Mouse (Mus musculus) myocyte (in vitro differentiated cells): ENCODE measurements around the gene Ablim2.

Experiments
- POLR2A ChIP-seq: IDR thresholded peaks from one replicate; pipeline ENCODE4 v1.6.1; 2011; ENCODE audit warnings: low read depth, mild to moderate bottlenecking, control low read depth, moderate library complexity; ENCODE audit not compliant: insufficient read length
- USF1 ChIP-seq: IDR thresholded peaks from one replicate; pipeline ENCODE4 v1.6.1; 2011; ENCODE audit warnings: low read depth, mild to moderate bottlenecking, control low read depth, moderate library complexity

DNA sequence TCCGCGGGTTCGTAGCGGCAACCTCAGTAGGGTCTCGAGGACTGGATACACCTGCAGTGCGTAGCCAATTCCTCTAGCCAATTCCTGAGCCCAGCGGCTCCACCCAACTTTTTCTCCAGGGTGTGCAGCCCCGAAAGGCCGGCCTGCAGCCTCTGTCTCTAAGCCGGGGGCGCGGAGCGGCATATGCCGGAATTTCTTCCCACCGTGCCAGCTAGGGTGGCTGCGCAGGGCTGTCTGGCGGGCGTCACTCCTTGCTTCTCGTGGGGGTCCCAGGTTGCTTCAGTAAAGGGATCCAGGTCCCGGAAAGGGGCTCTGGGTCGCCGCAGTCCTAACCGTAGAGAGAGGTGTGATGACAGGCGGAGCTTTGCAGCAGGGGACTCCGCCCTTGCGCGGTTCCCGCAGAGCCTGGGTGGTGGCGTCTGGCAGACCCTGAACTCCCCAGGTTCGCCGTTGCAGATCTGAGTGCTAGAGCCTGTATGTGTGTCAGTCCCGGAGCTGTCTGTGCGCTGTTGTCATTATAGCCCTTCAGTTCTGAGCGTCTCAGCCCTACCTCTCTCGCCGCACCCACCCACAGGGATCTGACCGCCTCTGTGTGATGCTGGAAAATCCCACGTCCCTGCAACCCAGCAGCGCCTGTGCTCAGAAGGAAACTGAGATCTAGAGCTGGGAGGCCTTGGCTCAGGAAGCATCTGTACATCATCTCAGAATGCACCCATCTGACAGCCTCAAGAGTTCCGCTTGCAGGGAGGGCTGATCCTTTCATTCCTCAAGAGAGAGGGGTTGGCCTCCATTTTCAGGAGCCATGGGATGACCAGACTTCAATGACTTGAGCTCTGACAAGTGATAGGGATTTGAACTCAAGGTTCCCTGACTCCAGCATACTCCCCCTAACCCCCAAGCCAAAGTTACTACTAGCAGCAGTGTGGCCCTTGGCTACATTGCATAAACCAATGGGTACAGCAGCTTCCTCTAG is 687 bp downstream of the Ablim2 start:
- TF ChIP-seq USF1 (no peak), POLR2A (no peak)
